ENCODE assay signal across 7 mouse cellular contexts in genomic region chr6:115252099-115252873, GRCm38 (mm10). TPM values are rescaled to one million over a fixed set of nuclear protein-coding genes. Genes with fewer than 3 reads are reported as not detected.
DNase-seq lines count a peak whose midpoint lies in the region; ATAC-seq lines count a peak whose summit lies in the region.

TSS of gene Timp4 (minus strand) at chr6:115252205.

- H3K4me1 ChIP-seq in lung, embryonic 15.5 days: peaks cover 14% of the 10 kb centered on the region
- peaks cover 4% of the 10 kb centered on the region; the same call in 1 of the 2 replicates for H3K4me1 ChIP-seq in forebrain, embryonic 11.5 days (replicated peaks; ENCODE audit: control insufficient read depth, insufficient read depth, low read length)
- H3K4me1 ChIP-seq in liver, embryonic 12.5 days: 0 out of 2 replicates have a peak, but pooled peaks cover 4% of the 10 kb centered on the region

- no peak within 1 kb of the TSS for H3K27ac ChIP-seq in lung, embryonic 15.5 days
- no peak within 1 kb of the TSS for H3K27ac ChIP-seq in forebrain, embryonic 11.5 days (ENCODE audit: low read depth, low read length)
- no peak within 1 kb of the TSS for H3K27ac ChIP-seq in liver, embryonic 12.5 days

- WGBS in lung, embryonic 15.5 days: 29% methylated on average over 9 of the region's 10 CpGs
- 19% methylated on average over 8 of the region's 10 CpGs for WGBS in forebrain, embryonic 11.5 days
- WGBS in liver, embryonic 12.5 days (ENCODE audit: insufficient replicate concordance): 46% methylated on average over 7 of the region's 10 CpGs

- no peak for DNase-seq in lung, postnatal 36 days
- DNase-seq in forebrain, embryonic 11.5 days (ENCODE audit: low spot score): no peak
- DNase-seq in heart, postnatal 36 days: no peak
- DNase-seq in adipocyte (ENCODE audit: low spot score): no peak
- DNase-seq in kidney, adult 11 months: no peak

- H3K4me3 ChIP-seq in lung, embryonic 15.5 days: peak within 1 kb of the TSS; percentile 8; the same call in 1 of the 2 replicates
- no peak within 1 kb of the TSS for H3K4me3 ChIP-seq in forebrain, embryonic 11.5 days (ENCODE audit: low read depth, low read length)
- H3K4me3 ChIP-seq in liver, embryonic 12.5 days: no peak within 1 kb of the TSS

- peak within 1 kb of the TSS; percentile 22; the same call in 1 of the 2 replicates for H3K9ac ChIP-seq in lung, embryonic 15.5 days
- H3K9ac ChIP-seq in forebrain, embryonic 11.5 days (ENCODE audit: low read length): no peak within 1 kb of the TSS
- H3K9ac ChIP-seq in liver, embryonic 12.5 days: no peak within 1 kb of the TSS

- H3K27me3 ChIP-seq in lung, embryonic 15.5 days: no peaks in the 10 kb centered on the region
- H3K27me3 ChIP-seq in forebrain, embryonic 11.5 days (ENCODE audit: control insufficient read depth, insufficient read depth, low read length): peaks cover 2% of the 10 kb centered on the region; the same call in 1 of the 2 replicates
- 0 out of 2 replicates have a peak, but pooled peaks cover 6% of the 10 kb centered on the region for H3K27me3 ChIP-seq in liver, embryonic 12.5 days (replicated peaks)

- H3K9me3 ChIP-seq in lung, embryonic 15.5 days: no peaks in the 10 kb centered on the region
- no peaks in the 10 kb centered on the region for H3K9me3 ChIP-seq in forebrain, embryonic 11.5 days (ENCODE audit: control insufficient read depth, low read length)
- H3K9me3 ChIP-seq in liver, embryonic 12.5 days (replicated peaks): no peaks in the 10 kb centered on the region

- ATAC-seq in lung, embryonic 15.5 days (ENCODE audit: borderline replicate concordance, extremely low read depth, low FRiP score, low TSS enrichment): peak; percentile 55; the same call in 1 of the 2 replicates
- no peak for ATAC-seq in forebrain, embryonic 11.5 days (replicated peaks; ENCODE audit: low FRiP score)
- ATAC-seq in liver, embryonic 12.5 days: no peak

- H3K4me2 ChIP-seq in lung, embryonic 15.5 days: peak within 1 kb of the TSS; percentile 59
- H3K4me2 ChIP-seq in forebrain, embryonic 11.5 days (ENCODE audit: low read depth, low read length, severe bottlenecking): 0 out of 2 replicates have a peak within 1 kb of the TSS, but pooled peaks have one; percentile 5
- peak within 1 kb of the TSS; percentile 36 for H3K4me2 ChIP-seq in liver, embryonic 12.5 days

- intact Hi-C loops in heart, postnatal 36 days (cut with DNase I): no loop called here

- H3K36me3 ChIP-seq in lung, embryonic 15.5 days: no peaks in the 10 kb centered on the region
- no peaks in the 10 kb centered on the region for H3K36me3 ChIP-seq in forebrain, embryonic 11.5 days (ENCODE audit: control insufficient read depth, insufficient read depth, low read length)
- H3K36me3 ChIP-seq in liver, embryonic 12.5 days: no peaks in the 10 kb centered on the region

RNA-seq across cellular contexts. Expression of gene Timp4, which starts in this region (rescaled TPM):
- 2.4 and 2.7 TPM in 2 replicates for polyA plus RNA-seq in lung, embryonic 15.5 days (2015; fragmentation: Nextera tagmentation; extraction: Ambion mirVana)
- polyA plus RNA-seq in forebrain, embryonic 11.5 days (2014; fragmentation: Nextera tagmentation; extraction: Ambion mirVana): 0.05 and 0.23 TPM in 2 replicates
- total RNA-seq in heart, postnatal 36 days (2021): 10 to 100 TPM; 28.0 to 54.6 TPM
- 0.02 TPM in 1 of 2 replicates, not detected in the other for polyA plus RNA-seq in liver, embryonic 12.5 days (2016; fragmentation: Nextera tagmentation; extraction: Ambion mirVana)

Comparison
In these comparisons a context has a peak if more than half of its experiments do, and no peak if none do; other contexts are left out.
1. H3K4me2 ChIP-seq: peak in every context shown above with its lines; median percentile 59 in lung, embryonic 15.5 days; 36 in liver, embryonic 12.5 days; 5 in forebrain, embryonic 11.5 days.